Mouse (Mus musculus) lung, postnatal 10 days (tissue): Measurements from ENCODE around the gene Surf6.

Experiments used
- DNase-seq: peaks from one replicate; pipeline ENCODE4 v3.0.0; 2021

Gene Surf6

GRCm38 (mm10) chr2:26902467-26903220, at the start of gene Surf6:
Surf6 (minus strand) TSS chr2:26902879.
- peak; percentile 97 for DNase-seq

- peak; percentile 16 for DNase-seq
Measured at GRCm38 (mm10) chr2:26952193-26952592, 49.5 kb upstream of the Surf6 start.

- DNase-seq = no peak
Measured at GRCm38 (mm10) chr2:26951346-26951905, 48.7 kb upstream of the Surf6 start.

- DNase-seq = no peak
Measured at GRCm38 (mm10) chr2:26950411-26950810, 47.7 kb upstream of the Surf6 start.

GRCm38 (mm10) chr2:26943253-26943652, 40.6 kb upstream of the Surf6 start:
- no peak for DNase-seq

- peak; percentile 60 for DNase-seq
Measured at GRCm38 (mm10) chr2:26941539-26941938, 38.9 kb upstream of the Surf6 start.

GRCm38 (mm10) chr2:26936425-26936824, 33.7 kb upstream of the Surf6 start:
- no peak for DNase-seq

GRCm38 (mm10) chr2:26935286-26935685, 32.6 kb upstream of the Surf6 start:
- DNase-seq = no peak

- peak; percentile 94 for DNase-seq
Measured at GRCm38 (mm10) chr2:26933304-26934055, 30.8 kb upstream of the Surf6 start, which contains the start of the genes Surf4 and Stkld1. Surf4 (minus strand) TSS chr2:26933928. Stkld1 (plus strand) TSS chr2:26934047.

- peak; percentile 28 for DNase-seq
Measured at GRCm38 (mm10) chr2:26932473-26933303, 30.0 kb upstream of the Surf6 start.

- peak; percentile 84 for DNase-seq
Measured at GRCm38 (mm10) chr2:26930390-26930789, 27.7 kb upstream of the Surf6 start.

- DNase-seq = no peak
Measured at GRCm38 (mm10) chr2:26927745-26928476, 25.2 kb upstream of the Surf6 start.

- peak; percentile 42 for DNase-seq
Measured at GRCm38 (mm10) chr2:26921784-26922183, 19.1 kb upstream of the Surf6 start.

GRCm38 (mm10) chr2:26920190-26920855, 17.6 kb upstream of the Surf6 start:
- DNase-seq = no peak

- DNase-seq = no peak
Measured at GRCm38 (mm10) chr2:26919684-26920083, 17.0 kb upstream of the Surf6 start.

GRCm38 (mm10) chr2:26916738-26917137, 14.1 kb upstream of the Surf6 start:
- no peak for DNase-seq

GRCm38 (mm10) chr2:26915927-26916728, 13.4 kb upstream of the Surf6 start, which contains the start of the genes Surf2 and Surf1:
Surf2 (plus strand) TSS chr2:26916367.
Surf1 (minus strand) TSS chr2:26916530.
- peak; percentile 86 for DNase-seq

- no peak for DNase-seq
Measured at GRCm38 (mm10) chr2:26914148-26914941, 11.7 kb upstream of the Surf6 start.

- no peak for DNase-seq
Measured at GRCm38 (mm10) chr2:26913416-26914147, 10.9 kb upstream of the Surf6 start.
